ENCODE assay signal across 8 mouse cellular contexts in genomic region chr5:72558716-72559526, GRCm38 (mm10). TPM values are rescaled to one million over a fixed set of nuclear protein-coding genes. Genes with fewer than 3 reads are reported as not detected.
A peak's percentile ranks its signal among the peaks of the same experiment; 100 is the strongest.
DNase-seq lines count a peak whose midpoint lies in the region; ATAC-seq and TF ChIP-seq lines count a peak whose summit lies in the region.

No protein-coding gene starts in this region.

- H3K4me1 ChIP-seq in liver, embryonic 13.5 days (replicated peaks): peaks cover 20% of the 10 kb centered on the region
- 0 out of 2 replicates have a peak, but pooled peaks cover 4% of the 10 kb centered on the region for H3K4me1 ChIP-seq in olfactory bulb, adult 2 months (ENCODE audit: control insufficient read depth, insufficient read depth, low read length)

- no peak for TF ChIP-seq POLR2A in olfactory bulb, adult 2 months (IDR thresholded peaks at IDR 0.05; ENCODE audit: insufficient read depth, low read depth, low read length)

- peak overlapping the region; percentile 61 for H3K27ac ChIP-seq in liver, embryonic 13.5 days
- H3K27ac ChIP-seq in olfactory bulb, adult 2 months (ENCODE audit: insufficient read depth, low read depth, low read length): no peak overlapping the region

- 2% methylated on average over 50 of the region's 57 CpGs for WGBS in liver, embryonic 13.5 days (ENCODE audit: insufficient replicate concordance)
- under 1% methylated on average over 57 of the region's 57 CpGs for WGBS in olfactory bulb, adult 2 months

- peaks cover 8% of the 10 kb centered on the region for H3K36me3 ChIP-seq in liver, embryonic 13.5 days

- H3K4me2 ChIP-seq in liver, embryonic 13.5 days: peak overlapping the region; percentile 98

- peak overlapping the region; percentile 88 for H3K4me3 ChIP-seq in liver, embryonic 13.5 days (replicated peaks)
- H3K4me3 ChIP-seq in olfactory bulb, adult 2 months (ENCODE audit: insufficient read depth, low read depth, low read length): peak overlapping the region; percentile 74

- peak; percentile 18 for DNase-seq in left cerebral cortex, adult 11 months (ENCODE audit: low spot score)
- no peak for DNase-seq in left cerebral cortex, postnatal 4 days
- peak; percentile 32 for DNase-seq in ZHBTc4 (ENCODE audit: low read depth, low spot score)
- peak; percentile 53 for DNase-seq in liver, embryonic 13.5 days
- no peak for DNase-seq in layer of hippocampus, adult 9-11 months

- intact Hi-C loops in left cerebral cortex, postnatal 4 days (cut with DNase I): loop anchor here (10.0 kb wide), 1 partner anchor 146 kb away; no protein-coding TSS in a partner anchor

- H3K9ac ChIP-seq in liver, embryonic 13.5 days: peak overlapping the region; percentile 93

- H3K27me3 ChIP-seq in liver, embryonic 13.5 days: no peaks in the 10 kb centered on the region

- H3K9me3 ChIP-seq in liver, embryonic 13.5 days (replicated peaks): 0 out of 2 replicates have a peak, but pooled peaks cover 5% of the 10 kb centered on the region

- peak; percentile 92 for ATAC-seq in erythroblast, adult 5-6 weeks (replicated peaks; ENCODE audit: low FRiP score, poor library complexity, severe bottlenecking)
- peak; percentile 15 to 49; a peak in 3 of 4 replicates for ATAC-seq in hematopoietic stem cell, adult 5-6 weeks (replicated peaks in 1 of 2; ENCODE audit: insufficient read depth in 1 of 2, low FRiP score in 2 of 2, low TSS enrichment in 1 of 2, low read depth in 1 of 2, poor library complexity in 2 of 2, severe bottlenecking in 2 of 2)
- peak; percentile 81 for ATAC-seq in liver, embryonic 13.5 days (ENCODE audit: low read depth)

- TF ChIP-seq CTCF in olfactory bulb, adult 2 months (IDR thresholded peaks at IDR 0.05; ENCODE audit: insufficient read depth, low read depth, low read length): no peak

RNA-seq across cellular contexts. Expression of gene Nfxl1, which starts 0.6 kb away (rescaled TPM):
- 10 to 100 TPM; 19.1 to 25.5 TPM for total RNA-seq in left cerebral cortex, postnatal 4 days (2021)
- 5.8 and 15.0 TPM in 2 replicates for total RNA-seq in erythroblast, adult 5-6 weeks (2015; ENCODE audit: low replicate concordance)
- 10.1 and 11.8 TPM in 2 replicates for total RNA-seq in erythroblast, adult 5-6 weeks (2017; ENCODE audit: low replicate concordance)
- 19.1 and 20.0 TPM in 2 replicates for total RNA-seq in hematopoietic stem cell, adult 5-6 weeks (2017)
- polyA plus RNA-seq in liver, embryonic 13.5 days (2015; fragmentation: Nextera tagmentation; extraction: Ambion mirVana): 5.9 and 6.2 TPM in 2 replicates
- not detected in 2 replicates for polyA plus RNA-seq in olfactory bulb, adult 2 months (2012; ENCODE audit: insufficient read depth, insufficient read length, low replicate concordance, missing spikeins)

RNA-seq across cellular contexts. Expression of gene Zar1, which starts 22.1 kb away (rescaled TPM):
- 1 to 10 TPM in 1 of 2 experiments, under 1 TPM in 1; 0.99 to 1.1 TPM for total RNA-seq in left cerebral cortex, postnatal 4 days (2021)
- total RNA-seq in erythroblast, adult 5-6 weeks (2015; ENCODE audit: low replicate concordance): not detected in 2 replicates
- total RNA-seq in erythroblast, adult 5-6 weeks (2017; ENCODE audit: low replicate concordance): not detected in 2 replicates
- not detected in 2 replicates for total RNA-seq in hematopoietic stem cell, adult 5-6 weeks (2017)
- polyA plus RNA-seq in liver, embryonic 13.5 days (2015; fragmentation: Nextera tagmentation; extraction: Ambion mirVana): 0.07 TPM in 1 of 2 replicates, not detected in the other
- polyA plus RNA-seq in olfactory bulb, adult 2 months (2012; ENCODE audit: insufficient read depth, insufficient read length, low replicate concordance, missing spikeins): not detected in 2 replicates

RNA-seq across cellular contexts. Expression of gene Gm5868, which starts 28.4 kb away (rescaled TPM):
- total RNA-seq in left cerebral cortex, postnatal 4 days (2021): 1 to 10 TPM; 2.3 to 2.7 TPM
- not detected in 2 replicates for total RNA-seq in erythroblast, adult 5-6 weeks (2015; ENCODE audit: low replicate concordance)
- total RNA-seq in erythroblast, adult 5-6 weeks (2017; ENCODE audit: low replicate concordance): not detected in 2 replicates
- not detected in 2 replicates for total RNA-seq in hematopoietic stem cell, adult 5-6 weeks (2017)
- polyA plus RNA-seq in liver, embryonic 13.5 days (2015; fragmentation: Nextera tagmentation; extraction: Ambion mirVana): not detected in 2 replicates
- not detected in 2 replicates for polyA plus RNA-seq in olfactory bulb, adult 2 months (2012; ENCODE audit: insufficient read depth, insufficient read length, low replicate concordance, missing spikeins)

RNA-seq across cellular contexts. Expression of gene Corin, which starts 54.6 kb away (rescaled TPM):
- total RNA-seq in left cerebral cortex, postnatal 4 days (2021): under 1 TPM; 0.18 to 0.26 TPM
- not detected in 2 replicates for total RNA-seq in erythroblast, adult 5-6 weeks (2015; ENCODE audit: low replicate concordance)
- total RNA-seq in erythroblast, adult 5-6 weeks (2017; ENCODE audit: low replicate concordance): not detected in 2 replicates
- not detected in 2 replicates for total RNA-seq in hematopoietic stem cell, adult 5-6 weeks (2017)
- 0.16 and 0.22 TPM in 2 replicates for polyA plus RNA-seq in liver, embryonic 13.5 days (2015; fragmentation: Nextera tagmentation; extraction: Ambion mirVana)
- polyA plus RNA-seq in olfactory bulb, adult 2 months (2012; ENCODE audit: insufficient read depth, insufficient read length, low replicate concordance, missing spikeins): not detected in 2 replicates

Comparison
In these comparisons a context has a peak if more than half of its experiments do, and no peak if none do; other contexts are left out.
1. DNase-seq: peak in left cerebral cortex, adult 11 months (single experiment), ZHBTc4 (single experiment) and liver, embryonic 13.5 days (single experiment); none in left cerebral cortex, postnatal 4 days (single experiment) and layer of hippocampus, adult 9-11 months (single experiment).
2. ATAC-seq: peak in every context shown above with its lines; median percentile 92 in erythroblast, adult 5-6 weeks; 81 in liver, embryonic 13.5 days; 32 in hematopoietic stem cell, adult 5-6 weeks.